Mouse (Mus musculus) CD8-positive naive resting alpha-beta T cell, adult 57 days (primary cell): Measurements from ENCODE around the gene Trpc5. TPM values are rescaled to one million over a fixed set of nuclear protein-coding genes. Genes with fewer than 3 reads are reported as not detected.

ENCODE experiments used
- total RNA-seq: library from RNA; stranded (reverse); gene quantifications from one replicate; pipeline ENCODE4 v1.2.4, GENCODE M21; 2023

The Trpc5 gene
- total RNA-seq, result not detected

DNA sequence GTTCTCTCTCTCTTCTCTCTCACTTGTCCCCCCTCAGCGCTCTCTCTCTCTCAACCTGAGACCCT lies at the start of gene Trpc5:
TSS of gene Trpc5 (minus strand) at position 39 of the 65 bp plus-strand sequence.

DNA sequence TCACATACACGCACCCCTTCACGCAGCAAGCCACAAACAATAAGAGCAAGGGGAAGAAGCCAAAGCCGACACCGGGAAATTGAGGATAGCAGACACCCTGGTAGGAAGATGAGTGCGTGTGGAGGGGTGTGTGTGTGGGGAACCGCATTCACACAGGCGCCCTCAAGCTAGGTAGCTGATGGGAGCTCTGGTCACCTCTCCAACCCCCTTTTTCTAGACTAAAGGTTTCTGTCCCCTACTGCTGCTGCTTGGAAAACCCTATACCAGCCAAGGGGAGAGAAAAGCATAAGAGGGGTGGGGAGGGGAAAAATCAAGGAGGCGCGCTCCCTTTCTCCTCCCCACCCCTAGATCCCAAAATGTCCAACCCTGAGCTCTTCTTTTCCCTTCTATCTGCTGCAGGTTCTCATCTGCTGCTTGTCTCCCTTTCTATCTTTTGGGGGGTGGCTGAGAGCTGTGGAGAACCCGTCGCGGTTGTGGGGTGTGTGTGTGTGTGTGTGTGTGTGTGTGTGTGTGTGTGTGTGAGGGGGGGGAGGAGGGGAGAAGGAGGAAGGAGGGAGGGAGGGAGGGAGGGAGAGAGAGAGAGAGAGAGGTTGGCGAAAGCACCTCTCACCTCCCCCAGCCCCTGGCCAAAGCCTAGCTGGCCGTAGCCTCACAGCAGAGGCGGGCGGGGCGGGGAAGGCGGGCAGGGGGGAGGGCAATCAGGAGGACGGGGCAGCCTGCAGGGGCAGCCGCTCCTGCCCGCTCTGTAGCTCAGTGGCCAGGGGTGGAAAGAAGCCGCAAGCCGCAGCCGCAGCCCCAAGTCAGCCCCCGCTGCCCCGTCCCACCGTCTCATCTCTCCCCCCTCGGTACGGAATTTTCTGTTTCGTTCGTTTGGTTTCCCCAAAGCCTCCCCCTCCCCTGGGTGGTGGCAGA lies 483 bp upstream of the Trpc5 start, which contains the start of gene Rtl4:
TSS of gene Rtl4 (plus strand) at position 701 of the 912 bp plus-strand sequence.

GRCm38 (mm10) chrX:144456281-144456680 lies 231.7 kb downstream of the Trpc5 start, which contains the start of gene Trpc5os:
Trpc5os (plus strand) TSS chrX:144456581.

Other genes with a start within 250 kb of the Trpc5 start
- gene Trpc5os, start 231.6 kb downstream of the Trpc5 start, total RNA-seq, result not detected
- gene Rtl4, start 727 bp upstream of the Trpc5 start, total RNA-seq, result not detected